Mouse (Mus musculus) stomach, postnatal 0 days (tissue): ENCODE measurements around the gene Hist1h2bh. TPM values are rescaled to one million over a fixed set of nuclear protein-coding genes. Genes with fewer than 3 reads are reported as not detected.

Experiments used
- ATAC-seq: fragments of 200-750 bp; cut with Nextera tagmentation; 2 replicates; pipeline ENCODE4 v1.8.0; 2017; ENCODE audit not compliant: low FRiP score, low TSS enrichment
- DNase-seq: peaks from one replicate; pipeline ENCODE4 v3.0.0-alpha.2; 2016; ENCODE audit warnings: low spot score
- H3K27ac ChIP-seq: fragments of 300-500 bp; sonication (generic); replicated peaks from 2 replicates; pipeline ENCODE4 v1.5.1; 2014; ENCODE audit warnings: mild to moderate bottlenecking, control low read depth
- H3K27me3 ChIP-seq: fragments of 300-500 bp; sonication (generic); 2 replicates; pipeline ENCODE4 v1.6.1; 2014; ENCODE audit warnings: low read length; ENCODE audit not compliant: control insufficient read depth, insufficient read depth
- H3K36me3 ChIP-seq: fragments of 300-500 bp; sonication (generic); 2 replicates; pipeline ENCODE4 v1.6.1; 2014; ENCODE audit warnings: low read length, mixed read lengths; ENCODE audit not compliant: control insufficient read depth, insufficient read depth
- H3K4me1 ChIP-seq: fragments of 300-500 bp; sonication (generic); replicated peaks from 2 replicates; pipeline ENCODE4 v1.6.1; 2014; ENCODE audit warnings: antibody characterized with exemption; ENCODE audit not compliant: control insufficient read depth, insufficient read depth
- H3K4me2 ChIP-seq: fragments of 300-500 bp; sonication (generic); replicated peaks from 2 replicates; pipeline ENCODE4 v1.6.1; 2014; ENCODE audit warnings: low read depth, mild to moderate bottlenecking, control low read depth, moderate library complexity
- H3K4me3 ChIP-seq: fragments of 300-500 bp; sonication (generic); 2 replicates; pipeline ENCODE4 v1.5.1; 2014; ENCODE audit warnings: low read depth, low read length, control low read depth
- H3K9ac ChIP-seq: fragments of 300-500 bp; sonication (generic); 2 replicates; pipeline ENCODE4 v1.6.1; 2014; ENCODE audit warnings: mild to moderate bottlenecking, low read length, control low read depth, mixed read lengths
- H3K9me3 ChIP-seq: fragments of 300-500 bp; sonication (generic); 2 replicates; pipeline ENCODE4 v1.6.1; 2016; ENCODE audit warnings: low read length; ENCODE audit not compliant: control insufficient read depth
- CTCF ChIP-seq: IDR thresholded peaks from 2 replicates; pipeline ENCODE4 v1.5.1; 2016; ENCODE audit warnings: antibody characterized with exemption, low read depth, mild to moderate bottlenecking, moderate library complexity
- EP300 ChIP-seq: optimal IDR thresholded peaks from 2 replicates; pipeline ENCODE3; 2016; ENCODE audit warnings: antibody characterized with exemption
- WGBS: fragments of 180-500 bp; shearing (Covaris S2); extraction: QIAGEN DNeasy Blood & Tissue Kit; methylation state at CpG from one replicate; pipeline ENCODE4 v1.1.7; 2014; 5-methylcytosine and 5-hydroxymethylcytosine counted together
- polyA plus RNA-seq: library from polyadenylated mRNA; unstranded; fragments of >200 nt; fragmentation: Nextera tagmentation; extraction: Ambion mirVana; gene quantifications from 2 replicates; pipeline ENCODE4 v1.2.1, GENCODE M21; 2015

The Hist1h2bh gene
- polyA plus RNA-seq, 1 experiment from 2014 or later, result 0.62 TPM

- no peak for TF ChIP-seq EP300
- TF ChIP-seq CTCF, result no peak
- H3K27ac ChIP-seq, result peak overlapping the region; percentile 97
- WGBS, result under 1% methylated on average over 21 of the region's 21 CpGs
- no peaks in the 10 kb centered on the region for H3K36me3 ChIP-seq
- no peaks in the 10 kb centered on the region for H3K27me3 ChIP-seq
- ATAC-seq (peak; percentile 43; the same call in 1 of the 2 replicates), DNase-seq (peak; percentile 83)
- peak overlapping the region; percentile 80 for H3K4me2 ChIP-seq
- peak overlapping the region; percentile 57 for H3K4me3 ChIP-seq
- no peaks in the 10 kb centered on the region for H3K9me3 ChIP-seq
- 0 out of 2 replicates have a peak, but pooled peaks cover 2% of the 10 kb centered on the region for H3K4me1 ChIP-seq
- peak overlapping the region; percentile 76 for H3K9ac ChIP-seq
These were observed 41.8 kb upstream of the Hist1h2bh start for GRCm38 (mm10) chr13:23585029-23585441.

DNA sequence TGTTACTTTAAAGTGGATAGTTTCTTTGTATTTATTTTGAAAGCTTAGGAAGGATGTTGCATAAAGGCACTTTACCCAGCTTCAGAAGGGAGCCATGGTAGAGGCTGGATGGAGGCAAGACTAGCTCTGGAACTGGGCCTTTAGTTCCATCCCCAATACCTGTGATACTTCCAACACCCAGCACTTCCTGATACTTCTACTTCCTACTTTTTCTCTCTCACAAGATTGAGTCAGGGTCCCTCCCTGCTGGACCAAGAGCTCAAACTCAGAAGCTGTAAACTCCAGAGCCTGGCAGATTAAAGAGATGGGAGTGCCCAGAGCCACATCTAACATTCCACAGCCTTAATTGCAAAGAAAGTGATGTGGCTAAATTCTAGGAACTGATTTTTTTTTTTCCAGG is 41.1 kb upstream of the Hist1h2bh start:
- Histone ChIP-seq H3K9ac (peak overlapping the region; percentile 76; the same call in 1 of the 2 replicates), H3K4me2 (peak overlapping the region; percentile 80), H3K9me3 (no peaks in the 10 kb centered on the region), H3K27me3 (no peaks in the 10 kb centered on the region), H3K27ac (peak overlapping the region; percentile 97), H3K36me3 (no peaks in the 10 kb centered on the region), H3K4me3 (peak overlapping the region; percentile 57), H3K4me1 (0 out of 2 replicates have a peak, but pooled peaks cover 2% of the 10 kb centered on the region)
- DNase-seq (no peak), ATAC-seq (no peak)
- no peak for TF ChIP-seq EP300
- TF ChIP-seq CTCF, result no peak

GRCm38 (mm10) chr13:23583387-23584068 is 40.3 kb upstream of the Hist1h2bh start:
- Histone ChIP-seq H3K9ac (no peak overlapping the region), H3K9me3 (no peaks in the 10 kb centered on the region), H3K4me3 (no peak overlapping the region), H3K27ac (peak overlapping the region; percentile 20; the same call in 1 of the 2 replicates), H3K4me2 (0 out of 2 replicates have a peak overlapping the region, but pooled peaks have one; percentile 9), H3K4me1 (0 out of 2 replicates have a peak, but pooled peaks cover 2% of the 10 kb centered on the region), H3K36me3 (no peaks in the 10 kb centered on the region), H3K27me3 (no peaks in the 10 kb centered on the region)
- no peak for ATAC-seq
- no peak for DNase-seq
- no peak for TF ChIP-seq CTCF
- TF ChIP-seq EP300, result no peak

GRCm38 (mm10) chr13:23582219-23583056 is 39.2 kb upstream of the Hist1h2bh start:
- no peak for TF ChIP-seq EP300
- no peak for TF ChIP-seq CTCF
- Histone ChIP-seq H3K27ac (peak overlapping the region; percentile 65), H3K36me3 (no peaks in the 10 kb centered on the region), H3K4me1 (0 out of 2 replicates have a peak, but pooled peaks cover 2% of the 10 kb centered on the region), H3K9ac (peak overlapping the region; percentile 66), H3K27me3 (no peaks in the 10 kb centered on the region), H3K4me3 (peak overlapping the region; percentile 46), H3K4me2 (peak overlapping the region; percentile 63), H3K9me3 (no peaks in the 10 kb centered on the region)
- ATAC-seq, result no peak
- WGBS, result 13% methylated on average over 6 of the region's 6 CpGs
- no peak for DNase-seq

DNA sequence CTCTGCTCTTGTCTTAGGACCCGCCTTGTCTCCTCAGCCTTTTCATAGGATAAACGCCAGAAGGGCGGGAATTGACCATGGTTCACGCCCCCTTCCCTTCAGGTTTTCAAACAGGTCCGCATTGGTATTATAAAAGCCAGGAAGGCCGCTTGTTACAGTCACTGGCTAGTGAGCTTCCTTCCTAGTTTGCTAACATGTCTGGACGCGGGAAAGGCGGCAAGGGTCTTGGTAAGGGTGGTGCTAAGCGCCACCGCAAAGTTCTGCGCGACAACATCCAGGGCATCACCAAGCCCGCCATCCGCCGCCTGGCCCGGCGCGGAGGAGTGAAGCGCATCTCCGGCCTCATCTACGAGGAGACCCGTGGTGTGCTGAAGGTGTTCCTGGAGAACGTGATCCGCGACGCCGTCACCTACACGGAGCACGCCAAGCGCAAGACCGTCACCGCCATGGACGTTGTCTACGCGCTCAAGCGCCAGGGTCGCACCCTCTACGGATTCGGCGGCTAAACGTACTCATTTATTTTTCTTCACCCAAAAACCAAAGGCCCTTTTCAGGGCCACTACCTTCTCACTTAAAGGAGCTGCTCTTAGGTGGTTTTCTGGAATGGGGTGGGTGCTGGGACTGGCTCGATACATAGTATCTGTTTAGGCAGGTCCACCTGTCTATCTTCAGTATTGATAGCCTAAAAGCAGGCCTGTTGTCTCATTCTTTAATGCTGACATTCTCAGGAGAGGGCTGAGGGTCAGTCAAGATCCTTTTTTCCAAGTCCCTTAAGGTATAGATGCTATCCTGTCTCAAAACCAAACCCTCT is 38.4 kb upstream of the Hist1h2bh start, which contains the start of gene Hist1h4d:
Hist1h4d (plus strand) TSS at position 191 of the 811 bp plus-strand sequence.
- peak; percentile 88 for ATAC-seq
- peak within 1 kb of the TSS; percentile 66 for H3K9ac ChIP-seq
- peak within 1 kb of the TSS; percentile 63 for H3K4me2 ChIP-seq
- H3K9me3 ChIP-seq, result no peaks in the 10 kb centered on the region
- no peaks in the 10 kb centered on the region for H3K36me3 ChIP-seq
- TF ChIP-seq CTCF (no peak), EP300 (peak; percentile 91)
- H3K27ac ChIP-seq, result peak within 1 kb of the TSS; percentile 65
- H3K4me3 ChIP-seq, result peak within 1 kb of the TSS; percentile 46
- H3K27me3 ChIP-seq, result no peaks in the 10 kb centered on the region
- under 1% methylated on average over 43 of the region's 43 CpGs for WGBS
- DNase-seq, result peak; percentile 93
- 0 out of 2 replicates have a peak, but pooled peaks cover 2% of the 10 kb centered on the region for H3K4me1 ChIP-seq
